Mouse (Mus musculus) intestine, embryonic 16.5 days (tissue): ENCODE data around the gene Srcin1. TPM values are rescaled to one million over a fixed set of nuclear protein-coding genes. Genes with fewer than 3 reads are reported as not detected.

Experiments
- ATAC-seq: fragments of 200-750 bp; cut with Nextera tagmentation; 2 replicates; pipeline ENCODE4 v1.8.0; 2017; ENCODE audit warnings: moderate TSS enrichment, moderate library complexity
- H3K27ac ChIP-seq: fragments of 300-500 bp; sonication (generic); 2 replicates; pipeline ENCODE4 v1.5.1; 2014; ENCODE audit warnings: mild to moderate bottlenecking, low read length
- H3K27me3 ChIP-seq: fragments of 300-500 bp; sonication (generic); replicated peaks from 2 replicates; pipeline ENCODE4 v1.6.1; 2014; ENCODE audit warnings: low read length, control low read depth, mixed read lengths; ENCODE audit not compliant: control insufficient read depth, insufficient read depth
- H3K36me3 ChIP-seq: fragments of 300-500 bp; sonication (generic); 2 replicates; pipeline ENCODE4 v1.6.1; 2014; ENCODE audit warnings: low read length, control low read depth; ENCODE audit not compliant: control insufficient read depth, insufficient read depth
- H3K4me1 ChIP-seq: fragments of 300-500 bp; sonication (generic); 2 replicates; pipeline ENCODE4 v1.6.1; 2014; ENCODE audit warnings: low read length, control low read depth, mixed read lengths; ENCODE audit not compliant: control insufficient read depth, insufficient read depth
- H3K4me2 ChIP-seq: fragments of 300-500 bp; sonication (generic); 2 replicates; pipeline ENCODE4 v1.6.1; 2014; ENCODE audit warnings: low read depth, low read length, control low read depth
- H3K4me3 ChIP-seq: fragments of 300-500 bp; sonication (generic); 2 replicates; pipeline ENCODE4 v1.5.1; 2014; ENCODE audit warnings: mild to moderate bottlenecking, low read length
- H3K9ac ChIP-seq: fragments of 300-500 bp; sonication (generic); 2 replicates; pipeline ENCODE4 v1.6.1; 2014; ENCODE audit warnings: low read depth, low read length
- H3K9me3 ChIP-seq: fragments of 300-500 bp; sonication (generic); 2 replicates; pipeline ENCODE4 v1.6.1; 2016; ENCODE audit warnings: low read length, control low read depth; ENCODE audit not compliant: control insufficient read depth
- WGBS: fragments of 180-500 bp; shearing (Covaris S2); extraction: QIAGEN DNeasy Blood & Tissue Kit; methylation state at CpG from one replicate; pipeline ENCODE4 v1.1.7; 2014; 5-methylcytosine and 5-hydroxymethylcytosine counted together
- polyA plus RNA-seq: library from polyadenylated mRNA; unstranded; fragments of >200 nt; fragmentation: Nextera tagmentation; extraction: Ambion mirVana; gene quantifications from 2 replicates; pipeline ENCODE4 v1.2.1, GENCODE M21; 2015

The Srcin1 gene
- polyA plus RNA-seq, 1 experiment from 2014 or later = 0.12 TPM

- H3K27me3 ChIP-seq = peaks cover 51% of the 10 kb centered on the region
- H3K36me3 ChIP-seq = no peaks in the 10 kb centered on the region
- H3K9ac ChIP-seq = no peak overlapping the region
These were observed 3.0 kb downstream of the Srcin1 start for GRCm38 (mm10) chr11:97572895-97573480.

GRCm38 (mm10) chr11:97572089-97572345 lies 4.0 kb downstream of the Srcin1 start:
- WGBS = 9% methylated on average over 5 of the region's 5 CpGs

More at GRCm38 (mm10) chr11:97572895-97573480, 3.0 kb downstream of the Srcin1 start:
- Histone ChIP-seq H3K9me3 (no peaks in the 10 kb centered on the region), H3K4me2 (no peak overlapping the region), H3K4me1 (peaks cover 38% of the 10 kb centered on the region), H3K4me3 (no peak overlapping the region), H3K27ac (no peak overlapping the region)
- ATAC-seq = no peak
- WGBS = 35% methylated on average over 7 of the region's 7 CpGs

GRCm38 (mm10) chr11:97571266-97572088 lies 4.5 kb downstream of the Srcin1 start:
- H3K4me1 ChIP-seq = peaks cover 44% of the 10 kb centered on the region
- H3K27me3 ChIP-seq = peaks cover 51% of the 10 kb centered on the region
- H3K9me3 ChIP-seq = no peaks in the 10 kb centered on the region
- ATAC-seq = no peak
- H3K9ac ChIP-seq = no peak overlapping the region
- H3K36me3 ChIP-seq = no peaks in the 10 kb centered on the region
- 14% methylated on average over 8 of the region's 8 CpGs for WGBS
- H3K27ac ChIP-seq = no peak overlapping the region
- no peak overlapping the region for H3K4me3 ChIP-seq
- H3K4me2 ChIP-seq = no peak overlapping the region

More at GRCm38 (mm10) chr11:97572089-97572345, 4.0 kb downstream of the Srcin1 start:
- Histone ChIP-seq H3K4me1 (peaks cover 40% of the 10 kb centered on the region), H3K27me3 (peaks cover 51% of the 10 kb centered on the region), H3K36me3 (no peaks in the 10 kb centered on the region), H3K27ac (no peak overlapping the region), H3K9ac (no peak overlapping the region), H3K4me3 (no peak overlapping the region), H3K9me3 (no peaks in the 10 kb centered on the region), H3K4me2 (no peak overlapping the region)
- ATAC-seq = no peak

- Histone ChIP-seq H3K4me1 (peaks cover 38% of the 10 kb centered on the region), H3K4me2 (no peak overlapping the region), H3K4me3 (no peak overlapping the region), H3K27me3 (peaks cover 56% of the 10 kb centered on the region), H3K36me3 (no peaks in the 10 kb centered on the region), H3K27ac (no peak overlapping the region), H3K9ac (no peak overlapping the region), H3K9me3 (no peaks in the 10 kb centered on the region)
- no peak for ATAC-seq
- WGBS = 29% methylated on average over 8 of the region's 8 CpGs
These were observed 5.4 kb downstream of the Srcin1 start for GRCm38 (mm10) chr11:97570493-97571137.

GRCm38 (mm10) chr11:97569806-97570205 lies 6.2 kb downstream of the Srcin1 start:
- 62% methylated on average over 3 of the region's 3 CpGs for WGBS
- H3K27ac ChIP-seq = no peak overlapping the region
- peaks cover 49% of the 10 kb centered on the region for H3K27me3 ChIP-seq

GRCm38 (mm10) chr11:97569301-97569724 lies 6.7 kb downstream of the Srcin1 start:
- WGBS = 47% methylated on average over 5 of the region's 5 CpGs
- Histone ChIP-seq H3K9me3 (no peaks in the 10 kb centered on the region), H3K27ac (no peak overlapping the region), H3K9ac (no peak overlapping the region), H3K36me3 (no peaks in the 10 kb centered on the region), H3K4me1 (peaks cover 28% of the 10 kb centered on the region), H3K27me3 (peaks cover 45% of the 10 kb centered on the region), H3K4me3 (no peak overlapping the region), H3K4me2 (no peak overlapping the region)
- ATAC-seq = no peak

More at GRCm38 (mm10) chr11:97569806-97570205, 6.2 kb downstream of the Srcin1 start:
- Histone ChIP-seq H3K36me3 (no peaks in the 10 kb centered on the region), H3K9ac (no peak overlapping the region), H3K9me3 (no peaks in the 10 kb centered on the region), H3K4me1 (peaks cover 33% of the 10 kb centered on the region), H3K4me3 (no peak overlapping the region), H3K4me2 (no peak overlapping the region)
- no peak for ATAC-seq

GRCm38 (mm10) chr11:97568729-97569128 lies 7.3 kb downstream of the Srcin1 start:
- H3K4me3 ChIP-seq = no peak overlapping the region
- peaks cover 39% of the 10 kb centered on the region for H3K27me3 ChIP-seq
- 12% methylated on average over 8 of the region's 8 CpGs for WGBS

GRCm38 (mm10) chr11:97567480-97567879 lies 8.5 kb downstream of the Srcin1 start:
- Histone ChIP-seq H3K27ac (no peak overlapping the region), H3K4me3 (no peak overlapping the region), H3K9me3 (no peaks in the 10 kb centered on the region), H3K4me1 (peaks cover 22% of the 10 kb centered on the region), H3K27me3 (peaks cover 28% of the 10 kb centered on the region), H3K9ac (no peak overlapping the region), H3K4me2 (no peak overlapping the region), H3K36me3 (no peaks in the 10 kb centered on the region)
- no peak for ATAC-seq
- 21% methylated on average over 11 of the region's 11 CpGs for WGBS

More at GRCm38 (mm10) chr11:97568729-97569128, 7.3 kb downstream of the Srcin1 start:
- Histone ChIP-seq H3K4me2 (no peak overlapping the region), H3K9me3 (no peaks in the 10 kb centered on the region), H3K4me1 (peaks cover 22% of the 10 kb centered on the region), H3K27ac (no peak overlapping the region), H3K9ac (no peak overlapping the region), H3K36me3 (no peaks in the 10 kb centered on the region)
- peak; percentile 67 for ATAC-seq

GRCm38 (mm10) chr11:97566551-97566950 lies 9.4 kb downstream of the Srcin1 start:
- H3K4me1 ChIP-seq = peaks cover 19% of the 10 kb centered on the region
- no peak overlapping the region for H3K4me3 ChIP-seq
- H3K4me2 ChIP-seq = no peak overlapping the region
- no peak for ATAC-seq
- H3K27ac ChIP-seq = no peak overlapping the region
- peaks cover 18% of the 10 kb centered on the region for H3K27me3 ChIP-seq
- WGBS = 9% methylated on average over 13 of the region's 13 CpGs
- peak overlapping the region; percentile 38; the same call in 1 of the 2 replicates for H3K9ac ChIP-seq
- no peaks in the 10 kb centered on the region for H3K36me3 ChIP-seq
- H3K9me3 ChIP-seq = no peaks in the 10 kb centered on the region
